ENCODE assay signal across 16 mouse cellular contexts in the genomic region with DNA sequence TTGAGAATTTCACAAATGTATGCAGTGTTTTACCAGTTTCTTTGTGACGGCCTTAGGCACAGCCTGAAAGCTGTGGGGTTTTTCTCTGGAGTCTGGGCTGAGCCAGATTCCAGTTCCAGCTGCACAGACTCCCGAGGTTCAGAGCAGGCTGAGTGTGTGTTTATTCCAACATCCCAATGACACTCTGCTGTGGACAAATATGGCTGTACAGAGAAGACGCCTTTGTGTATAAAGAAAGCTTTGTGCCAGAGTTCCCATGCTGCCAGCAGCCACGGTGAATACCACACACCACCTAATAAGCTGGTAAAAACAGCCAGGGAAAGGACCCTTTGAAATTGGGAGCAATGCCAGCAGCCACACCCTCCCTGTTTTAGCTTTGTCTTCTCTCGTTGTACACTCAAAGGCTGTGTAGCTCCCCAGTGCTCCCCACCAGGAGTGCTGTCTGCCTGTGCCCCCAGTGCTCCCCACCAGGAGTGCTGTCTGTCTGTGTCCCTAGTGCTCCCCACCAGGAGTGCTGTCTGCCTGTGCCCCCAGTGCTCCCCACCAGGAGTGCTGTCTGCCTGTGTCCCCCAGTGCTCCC. TPM values are rescaled to one million over a fixed set of nuclear protein-coding genes. Genes with fewer than 3 reads are reported as not detected.
DNase-seq lines count a peak whose midpoint lies in the region; ATAC-seq and TF ChIP-seq lines count a peak whose summit lies in the region.
"Had no signal": no experiment of that assay in that cellular context is flagged by ENCODE, and none has a peak within 500 bp of the region (broad histone marks: within the 10 kb centered on the region; RNA-seq: fewer than 3 reads in every experiment).

No protein-coding gene starts in this region.

- DNase-seq in hindbrain, embryonic 10.5 days (ENCODE audit: low spot score) = no peak
- peak; percentile 60 for DNase-seq in lung, postnatal 10 days
- no peak for DNase-seq in kidney, adult 11 months
- no peak for DNase-seq in gastrocnemius, adult 8-10 months (ENCODE audit: low spot score in 2 of 2)
- DNase-seq: adrenal gland, postnatal 25 days; B cell, adult 2 months; cerebellum, adult 2 months; layer of hippocampus, adult 9-11 months had no signal

- no peak overlapping the region for H3K4me2 ChIP-seq in hindbrain, embryonic 13.5 days
- H3K4me2 ChIP-seq in forebrain, embryonic 12.5 days = no peak overlapping the region
- H3K4me2 ChIP-seq in kidney, embryonic 15.5 days = no peak overlapping the region
- H3K4me2 ChIP-seq: limb, embryonic 15.5 days had no signal

- no peak for TF ChIP-seq CTCF in ES-Bruce4 (IDR thresholded peaks at IDR 0.05; ENCODE audit: low read depth, low read length)

- no peaks in the 10 kb centered on the region for H3K4me1 ChIP-seq in hindbrain, embryonic 13.5 days (replicated peaks)
- no peaks in the 10 kb centered on the region for H3K4me1 ChIP-seq in hindbrain, embryonic 10.5 days (replicated peaks)
- H3K4me1 ChIP-seq in ES-Bruce4 (ENCODE audit: control insufficient read depth, insufficient read depth, low read length) = peaks cover 3% of the 10 kb centered on the region
- H3K4me1 ChIP-seq in forebrain, embryonic 12.5 days = peaks cover 4% of the 10 kb centered on the region; the same call in 1 of the 2 replicates
- H3K4me1 ChIP-seq in kidney, embryonic 15.5 days = no peaks in the 10 kb centered on the region
- H3K4me1 ChIP-seq: limb, embryonic 15.5 days had no signal

- H3K36me3 ChIP-seq in hindbrain, embryonic 13.5 days = peaks cover 27% of the 10 kb centered on the region
- H3K36me3 ChIP-seq in hindbrain, embryonic 10.5 days = peaks cover 41% of the 10 kb centered on the region
- 0 out of 2 replicates have a peak, but pooled peaks cover 5% of the 10 kb centered on the region for H3K36me3 ChIP-seq in ES-Bruce4 (ENCODE audit: control insufficient read depth, insufficient read depth, low read length, poor library complexity, severe bottlenecking)
- H3K36me3 ChIP-seq in forebrain, embryonic 12.5 days (replicated peaks) = peaks cover 21% of the 10 kb centered on the region
- peaks cover 40% of the 10 kb centered on the region for H3K36me3 ChIP-seq in kidney, embryonic 15.5 days

- peak overlapping the region; percentile 14; the same call in 1 of the 2 replicates for H3K27ac ChIP-seq in hindbrain, embryonic 13.5 days
- H3K27ac ChIP-seq in hindbrain, embryonic 10.5 days = no peak overlapping the region
- 0 out of 2 replicates have a peak overlapping the region, but pooled peaks have one; percentile 33 for H3K27ac ChIP-seq in ES-Bruce4 (ENCODE audit: insufficient read depth, low read length)
- H3K27ac ChIP-seq in forebrain, embryonic 12.5 days = peak overlapping the region; percentile 54
- no peak overlapping the region for H3K27ac ChIP-seq in kidney, embryonic 15.5 days
- H3K27ac ChIP-seq: limb, embryonic 15.5 days had no signal

- 50% methylated on average over 5 of the region's 5 CpGs for WGBS in hindbrain, embryonic 13.5 days
- WGBS in hindbrain, embryonic 10.5 days = 73% methylated on average over 5 of the region's 5 CpGs
- WGBS in forebrain, embryonic 12.5 days = 39% methylated on average over 5 of the region's 5 CpGs
- 76% methylated on average over 5 of the region's 5 CpGs for WGBS in kidney, embryonic 15.5 days

- TF ChIP-seq EP300 in ES-Bruce4 (IDR thresholded peaks at IDR 0.05; ENCODE audit: insufficient read depth, low read depth, low read length) = no peak

- H3K27me3 ChIP-seq in hindbrain, embryonic 13.5 days = no peaks in the 10 kb centered on the region
- no peaks in the 10 kb centered on the region for H3K27me3 ChIP-seq in hindbrain, embryonic 10.5 days (ENCODE audit: insufficient read depth, poor library complexity, severe bottlenecking)
- H3K27me3 ChIP-seq in ES-Bruce4 (ENCODE audit: control insufficient read depth, insufficient read depth, low read length, poor library complexity, severe bottlenecking) = no peaks in the 10 kb centered on the region
- no peaks in the 10 kb centered on the region for H3K27me3 ChIP-seq in forebrain, embryonic 12.5 days
- H3K27me3 ChIP-seq in kidney, embryonic 15.5 days = no peaks in the 10 kb centered on the region
- H3K27me3 ChIP-seq: limb, embryonic 15.5 days; megakaryocyte, embryonic 14.5 days; Patski had no signal

- H3K9ac ChIP-seq in hindbrain, embryonic 13.5 days = no peak overlapping the region
- H3K9ac ChIP-seq in ES-Bruce4 (ENCODE audit: low read depth, poor library complexity, severe bottlenecking) = no peak overlapping the region
- H3K9ac ChIP-seq in forebrain, embryonic 12.5 days = no peak overlapping the region
- no peak overlapping the region for H3K9ac ChIP-seq in kidney, embryonic 15.5 days
- H3K9ac ChIP-seq: limb, embryonic 15.5 days had no signal

- TF ChIP-seq POLR2A in ES-Bruce4 (IDR thresholded peaks at IDR 0.05; ENCODE audit: insufficient read depth, low read length) = no peak

- no peak overlapping the region for H3K4me3 ChIP-seq in hindbrain, embryonic 13.5 days
- no peak overlapping the region for H3K4me3 ChIP-seq in hindbrain, embryonic 10.5 days
- no peak overlapping the region for H3K4me3 ChIP-seq in ES-Bruce4 (ENCODE audit: low read depth, low read length)
- H3K4me3 ChIP-seq in forebrain, embryonic 12.5 days (replicated peaks) = no peak overlapping the region
- no peak overlapping the region for H3K4me3 ChIP-seq in kidney, embryonic 15.5 days (replicated peaks)
- H3K4me3 ChIP-seq: limb, embryonic 15.5 days; megakaryocyte, embryonic 14.5 days had no signal

- no peak for ATAC-seq in hindbrain, embryonic 13.5 days (ENCODE audit: low FRiP score)
- peak; percentile 55; the same call in 1 of the 2 replicates for ATAC-seq in forebrain, embryonic 12.5 days (ENCODE audit: low FRiP score)
- ATAC-seq in kidney, embryonic 15.5 days (replicated peaks; ENCODE audit: low FRiP score) = no peak
- ATAC-seq: Patski had no signal

- no peaks in the 10 kb centered on the region for H3K9me3 ChIP-seq in hindbrain, embryonic 13.5 days
- H3K9me3 ChIP-seq in hindbrain, embryonic 10.5 days = no peaks in the 10 kb centered on the region
- H3K9me3 ChIP-seq in ES-Bruce4 (replicated peaks; ENCODE audit: control insufficient read depth, insufficient read depth, low read length, poor library complexity, severe bottlenecking) = no peaks in the 10 kb centered on the region
- H3K9me3 ChIP-seq in forebrain, embryonic 12.5 days = no peaks in the 10 kb centered on the region
- no peaks in the 10 kb centered on the region for H3K9me3 ChIP-seq in kidney, embryonic 15.5 days (replicated peaks)
- H3K9me3 ChIP-seq: limb, embryonic 15.5 days; megakaryocyte, embryonic 14.5 days had no signal

RNA-seq across cellular contexts. Expression of a gene that starts 10.9 kb away (rescaled TPM):
- 0.97 and 0.99 TPM in 2 replicates for polyA plus RNA-seq in hindbrain, embryonic 13.5 days (2015; fragmentation: Nextera tagmentation; extraction: Ambion mirVana)
- 0.63 and 1.00 TPM in 2 replicates for polyA plus RNA-seq in hindbrain, embryonic 10.5 days (2016; fragmentation: Nextera tagmentation; extraction: Ambion mirVana)
- not detected in 2 replicates for polyA plus RNA-seq in ES-Bruce4 (2011; ENCODE audit: insufficient read depth, insufficient read length, low read depth, missing spikeins)
- 0.41 and 0.68 TPM in 2 replicates for polyA plus RNA-seq in forebrain, embryonic 12.5 days (2016; fragmentation: Nextera tagmentation; extraction: Ambion mirVana)
- polyA plus RNA-seq in kidney, embryonic 15.5 days (2015; fragmentation: Nextera tagmentation; extraction: Ambion mirVana) = 4.6 and 5.0 TPM in 2 replicates
- total RNA-seq in gastrocnemius, adult 8-10 months (2022) = under 1 TPM in 2 of 4 experiments, not detected in 2; 0.27 to 0.29 TPM
- total RNA-seq: adrenal gland, postnatal 25 days; heart, adult 8-10 months had no signal

RNA-seq across cellular contexts. Expression of a gene that starts 15.3 kb away (rescaled TPM):
- 6.0 and 6.3 TPM in 2 replicates for polyA plus RNA-seq in hindbrain, embryonic 13.5 days (2015; fragmentation: Nextera tagmentation; extraction: Ambion mirVana)
- 6.5 and 7.1 TPM in 2 replicates for polyA plus RNA-seq in hindbrain, embryonic 10.5 days (2016; fragmentation: Nextera tagmentation; extraction: Ambion mirVana)
- polyA plus RNA-seq in ES-Bruce4 (2011; ENCODE audit: insufficient read depth, insufficient read length, low read depth, missing spikeins) = 18.9 and 22.7 TPM in 2 replicates
- 6.7 and 7.3 TPM in 2 replicates for polyA plus RNA-seq in forebrain, embryonic 12.5 days (2016; fragmentation: Nextera tagmentation; extraction: Ambion mirVana)
- polyA plus RNA-seq in kidney, embryonic 15.5 days (2015; fragmentation: Nextera tagmentation; extraction: Ambion mirVana) = 6.4 and 6.5 TPM in 2 replicates
- 1 to 10 TPM; 1.2 to 2.0 (median 1.4) TPM for total RNA-seq in gastrocnemius, adult 8-10 months (2022)

RNA-seq across cellular contexts. Expression of a gene that starts 33.3 kb away (rescaled TPM):
- polyA plus RNA-seq in hindbrain, embryonic 13.5 days (2015; fragmentation: Nextera tagmentation; extraction: Ambion mirVana) = 70.4 and 71.7 TPM in 2 replicates
- 104 and 106 TPM in 2 replicates for polyA plus RNA-seq in hindbrain, embryonic 10.5 days (2016; fragmentation: Nextera tagmentation; extraction: Ambion mirVana)
- 87.6 and 102 TPM in 2 replicates for polyA plus RNA-seq in ES-Bruce4 (2011; ENCODE audit: insufficient read depth, insufficient read length, low read depth, missing spikeins)
- polyA plus RNA-seq in forebrain, embryonic 12.5 days (2016; fragmentation: Nextera tagmentation; extraction: Ambion mirVana) = 89.5 and 94.3 TPM in 2 replicates
- 114 and 118 TPM in 2 replicates for polyA plus RNA-seq in kidney, embryonic 15.5 days (2015; fragmentation: Nextera tagmentation; extraction: Ambion mirVana)
- total RNA-seq in gastrocnemius, adult 8-10 months (2022) = 10 to 100 TPM; 27.0 to 41.8 (median 39.7) TPM

RNA-seq across cellular contexts. Expression of a gene that starts 43.5 kb away (rescaled TPM):
- polyA plus RNA-seq in hindbrain, embryonic 13.5 days (2015; fragmentation: Nextera tagmentation; extraction: Ambion mirVana) = 0.48 and 0.94 TPM in 2 replicates
- polyA plus RNA-seq in hindbrain, embryonic 10.5 days (2016; fragmentation: Nextera tagmentation; extraction: Ambion mirVana) = 0.50 and 0.97 TPM in 2 replicates
- polyA plus RNA-seq in ES-Bruce4 (2011; ENCODE audit: insufficient read depth, insufficient read length, low read depth, missing spikeins) = 0.53 and 0.72 TPM in 2 replicates
- polyA plus RNA-seq in forebrain, embryonic 12.5 days (2016; fragmentation: Nextera tagmentation; extraction: Ambion mirVana) = 0.62 and 1.1 TPM in 2 replicates
- polyA plus RNA-seq in kidney, embryonic 15.5 days (2015; fragmentation: Nextera tagmentation; extraction: Ambion mirVana) = 1.4 and 1.5 TPM in 2 replicates
- under 1 TPM; 0.34 to 0.68 (median 0.51) TPM for total RNA-seq in gastrocnemius, adult 8-10 months (2022)

Comparison
In these comparisons a context has a peak if more than half of its experiments do, and no peak if none do; other contexts are left out.
1. H3K27ac ChIP-seq: peak in hindbrain, embryonic 13.5 days (single experiment), ES-Bruce4 (single experiment) and forebrain, embryonic 12.5 days (single experiment); none in hindbrain, embryonic 10.5 days (single experiment) and kidney, embryonic 15.5 days (single experiment).